Mouse (Mus musculus) cerebellum, adult 18-20 months (tissue): ENCODE data around the gene Slc6a13.
A peak's percentile ranks its signal among the peaks of the same experiment; 100 is the strongest.

Experiments used
- DNase-seq, 2 experiments: peaks; one replicate each; pipeline ENCODE4 v3.0.0; 2021

The Slc6a13 gene

GRCm38 (mm10) chr6:121329848-121330508, 30.0 kb downstream of the Slc6a13 start:
- peak in 1 of 2 experiments; percentile 12 for DNase-seq

DNA sequence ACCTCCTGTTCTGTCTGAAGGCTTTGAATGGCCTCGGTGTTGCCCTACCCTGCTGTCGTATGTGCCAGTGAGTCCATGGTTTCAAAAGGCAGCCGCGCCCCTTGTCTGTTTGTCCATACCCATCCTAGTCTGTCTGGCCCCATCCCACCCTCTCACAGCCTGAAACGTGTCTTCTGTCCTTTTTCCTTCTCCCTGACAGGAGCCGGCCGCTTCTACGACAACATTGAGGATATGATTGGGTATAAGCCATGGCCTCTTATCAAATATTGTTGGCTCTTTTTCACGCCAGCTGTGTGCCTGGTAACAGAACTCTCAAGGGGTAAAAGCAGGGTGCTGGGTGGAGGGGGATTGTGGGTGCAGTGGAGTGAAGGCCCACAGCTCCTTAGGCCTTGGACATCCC, 35.8 kb downstream of the Slc6a13 start:
- no peak for DNase-seq

- no peak for DNase-seq
Measured at GRCm38 (mm10) chr6:121336558-121336957, 36.5 kb downstream of the Slc6a13 start.

GRCm38 (mm10) chr6:121337229-121337628, 37.2 kb downstream of the Slc6a13 start:
- DNase-seq = no peak

DNA sequence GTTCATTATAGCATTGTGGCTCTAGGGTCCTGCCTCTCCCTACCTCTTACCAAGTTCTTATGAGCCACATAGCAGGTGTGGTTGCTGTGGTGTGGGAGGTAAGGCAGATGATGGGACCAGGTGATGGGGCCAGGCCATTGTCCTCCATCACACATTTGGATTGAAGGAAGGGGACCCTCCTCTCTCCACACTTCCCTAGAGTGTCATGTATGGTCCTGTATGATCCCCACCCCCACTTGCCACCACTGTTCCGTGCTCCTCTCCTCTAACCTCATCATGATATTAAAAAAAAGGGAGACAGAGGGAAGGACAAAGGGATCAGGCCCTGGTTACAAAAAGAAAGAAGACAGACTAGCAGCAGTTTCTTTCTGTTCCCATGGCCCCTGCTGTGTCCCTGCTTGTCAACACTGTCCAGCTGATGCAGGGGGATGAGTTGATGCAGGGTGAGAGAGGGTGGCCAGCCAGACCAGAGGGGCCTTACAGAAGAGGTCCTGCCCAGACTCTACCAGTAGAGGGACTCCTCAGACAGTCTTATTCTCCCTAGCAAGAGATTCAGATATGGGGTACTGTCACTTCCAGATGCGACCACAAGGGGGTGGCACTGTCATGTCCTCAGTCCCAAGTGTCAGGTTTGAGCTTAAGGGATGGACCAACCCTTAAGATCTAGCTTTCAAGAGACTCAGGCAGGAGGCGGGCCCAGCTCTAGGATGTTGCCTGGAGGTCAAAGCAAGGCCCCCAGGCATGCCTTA, 37.9 kb downstream of the Slc6a13 start:
- DNase-seq = peak; percentile 69 to 70

GRCm38 (mm10) chr6:121338519-121338896, 38.5 kb downstream of the Slc6a13 start:
- no peak for DNase-seq

- DNase-seq = no peak
Measured at GRCm38 (mm10) chr6:121341650-121342049, 41.6 kb downstream of the Slc6a13 start.

DNA sequence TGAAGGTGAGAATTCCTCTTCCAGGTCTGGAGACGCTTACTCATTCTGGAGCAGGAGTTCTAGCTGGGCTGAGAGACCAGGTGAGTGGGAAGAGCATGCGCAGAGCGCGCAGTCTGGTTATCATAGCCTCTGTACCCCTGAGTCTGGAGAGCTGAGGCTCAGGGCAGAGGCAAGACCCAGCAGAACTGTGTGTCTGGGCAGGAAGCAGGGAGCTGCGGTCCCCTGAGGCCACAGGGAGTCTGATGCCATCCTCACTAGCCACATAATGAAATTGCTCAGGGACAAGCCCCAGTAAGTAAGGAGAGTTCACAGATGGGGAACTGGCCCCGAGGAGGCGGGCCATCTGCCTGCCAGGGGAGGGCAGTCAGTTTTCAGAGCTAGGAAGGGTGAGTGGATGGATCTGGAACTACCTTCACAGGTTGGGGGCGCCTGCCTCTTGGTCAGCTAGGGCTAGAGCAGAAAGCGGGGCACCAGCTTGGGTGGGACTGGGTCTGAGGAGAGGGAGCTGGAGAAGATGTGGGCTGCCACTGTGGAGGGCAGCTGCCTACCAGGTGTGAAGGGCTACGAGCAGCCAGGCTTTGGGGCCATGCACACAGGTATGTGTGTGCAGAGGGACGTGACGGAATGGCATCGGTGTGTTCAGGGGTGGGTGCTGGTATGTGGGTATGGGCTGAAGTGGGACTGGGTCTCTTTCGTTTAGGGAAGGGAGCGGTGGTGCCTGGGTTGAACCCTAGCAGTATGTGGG, 43.2 kb downstream of the Slc6a13 start, which contains the start of gene Slc6a12:
TSS of gene Slc6a12 (plus strand) at position 51 of the 745 bp plus-strand sequence.
- DNase-seq = no peak

GRCm38 (mm10) chr6:121343771-121344123, 43.7 kb downstream of the Slc6a13 start:
- no peak for DNase-seq

DNA sequence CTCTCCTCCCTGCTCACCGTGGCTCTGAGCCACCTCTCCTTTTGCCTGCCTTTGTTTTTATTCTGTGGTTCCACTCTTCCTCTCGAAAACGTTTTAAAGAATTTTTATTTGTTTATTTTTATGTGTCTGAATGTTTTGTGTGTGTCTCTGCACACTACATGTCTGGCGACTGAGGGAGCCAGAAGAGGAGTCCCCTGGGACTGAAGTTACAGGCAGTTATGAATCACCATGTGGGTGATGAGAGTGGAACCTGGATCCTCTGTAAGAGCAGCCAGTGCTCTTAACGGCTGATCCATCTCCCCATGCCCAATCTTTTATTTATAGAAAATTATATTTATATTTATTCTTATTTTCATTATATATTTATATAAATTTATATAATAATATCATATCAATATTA, 44.3 kb downstream of the Slc6a13 start:
- no peak for DNase-seq

DNA sequence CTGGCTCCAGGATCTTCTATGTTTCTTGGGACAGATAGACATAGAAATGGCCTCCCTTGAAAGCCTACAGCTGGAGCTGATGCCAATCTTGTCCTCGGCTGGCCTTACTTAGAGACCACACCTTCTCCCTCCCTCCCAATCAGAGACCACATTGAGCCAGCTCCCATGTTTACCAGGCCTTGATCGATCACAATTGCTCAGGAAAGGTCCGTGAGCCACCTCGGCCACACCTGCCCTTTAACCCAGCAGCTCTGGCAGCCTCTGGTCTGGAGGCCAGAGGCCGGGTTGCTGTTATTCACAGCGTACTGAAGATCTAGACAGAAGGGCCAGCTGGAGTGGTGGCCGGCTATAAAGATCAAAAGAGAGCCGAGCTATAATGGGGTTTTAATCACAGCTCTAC, 46.4 kb downstream of the Slc6a13 start:
- DNase-seq = no peak

DNA sequence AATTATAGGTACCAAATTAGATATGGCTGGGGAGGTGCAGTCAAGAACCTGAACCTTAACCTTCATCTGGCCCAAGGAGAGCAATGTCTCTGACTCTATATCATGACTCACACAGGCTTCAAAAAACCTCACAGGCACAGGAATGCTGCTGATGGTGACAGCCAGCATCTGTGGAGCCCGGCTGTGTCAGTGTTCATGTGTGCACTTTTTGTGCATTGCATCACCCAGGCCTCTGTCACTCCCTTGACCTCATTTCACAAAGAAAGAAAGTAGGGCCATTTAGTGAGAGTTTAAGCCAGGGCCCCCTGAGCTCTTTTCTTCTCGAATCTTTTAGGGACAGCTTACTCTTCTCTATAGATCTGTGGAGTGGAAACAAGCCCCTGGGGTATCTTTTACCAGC, 52.2 kb downstream of the Slc6a13 start:
- DNase-seq = no peak

DNA sequence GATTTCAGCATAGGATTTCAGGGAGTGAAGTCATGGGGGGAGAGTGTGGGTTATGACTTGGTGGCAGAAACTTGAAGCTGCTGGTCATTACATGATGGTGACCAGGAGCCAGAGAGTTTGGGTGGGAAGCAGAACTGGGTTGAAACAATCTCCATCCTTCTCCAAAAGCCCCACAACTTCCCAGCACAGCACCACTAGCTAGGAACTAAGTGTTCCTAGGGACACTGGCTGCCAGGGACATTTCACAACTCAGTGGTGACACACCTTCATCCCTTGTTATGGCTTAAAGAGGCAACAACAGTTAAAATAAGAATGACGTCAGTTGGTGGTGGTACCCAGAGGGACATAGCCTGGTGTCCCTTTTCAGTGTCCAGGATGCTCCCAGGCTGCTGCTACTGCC, 56.0 kb downstream of the Slc6a13 start:
- no peak for DNase-seq

DNA sequence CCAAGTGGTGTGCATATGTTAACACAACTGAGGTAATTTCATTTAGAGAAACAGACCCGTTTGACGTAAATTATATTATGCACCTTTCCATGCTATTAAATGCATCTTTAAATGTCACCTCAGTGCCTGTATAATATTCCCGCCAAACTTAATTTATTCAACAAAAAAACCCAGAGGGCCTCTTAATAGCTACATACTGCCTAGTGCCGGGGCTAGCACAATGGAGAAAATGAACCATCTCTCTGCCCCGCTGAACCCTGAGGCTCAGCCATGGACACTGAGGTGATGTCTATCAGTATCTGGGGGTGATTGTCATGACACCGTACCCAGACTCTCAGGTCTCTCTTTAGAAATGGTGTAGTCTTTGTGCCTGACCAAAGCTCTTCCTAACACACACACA, 57.2 kb downstream of the Slc6a13 start:
- DNase-seq = no peak

GRCm38 (mm10) chr6:121363061-121363460, 63.0 kb downstream of the Slc6a13 start:
- no peak for DNase-seq

GRCm38 (mm10) chr6:121363956-121364355, 63.9 kb downstream of the Slc6a13 start:
- peak in 1 of 2 experiments; percentile 12 for DNase-seq

GRCm38 (mm10) chr6:121366537-121366936, 66.5 kb downstream of the Slc6a13 start:
- peak; percentile 25 to 34 for DNase-seq

GRCm38 (mm10) chr6:121367099-121367498, 67.1 kb downstream of the Slc6a13 start:
- no peak for DNase-seq

DNA sequence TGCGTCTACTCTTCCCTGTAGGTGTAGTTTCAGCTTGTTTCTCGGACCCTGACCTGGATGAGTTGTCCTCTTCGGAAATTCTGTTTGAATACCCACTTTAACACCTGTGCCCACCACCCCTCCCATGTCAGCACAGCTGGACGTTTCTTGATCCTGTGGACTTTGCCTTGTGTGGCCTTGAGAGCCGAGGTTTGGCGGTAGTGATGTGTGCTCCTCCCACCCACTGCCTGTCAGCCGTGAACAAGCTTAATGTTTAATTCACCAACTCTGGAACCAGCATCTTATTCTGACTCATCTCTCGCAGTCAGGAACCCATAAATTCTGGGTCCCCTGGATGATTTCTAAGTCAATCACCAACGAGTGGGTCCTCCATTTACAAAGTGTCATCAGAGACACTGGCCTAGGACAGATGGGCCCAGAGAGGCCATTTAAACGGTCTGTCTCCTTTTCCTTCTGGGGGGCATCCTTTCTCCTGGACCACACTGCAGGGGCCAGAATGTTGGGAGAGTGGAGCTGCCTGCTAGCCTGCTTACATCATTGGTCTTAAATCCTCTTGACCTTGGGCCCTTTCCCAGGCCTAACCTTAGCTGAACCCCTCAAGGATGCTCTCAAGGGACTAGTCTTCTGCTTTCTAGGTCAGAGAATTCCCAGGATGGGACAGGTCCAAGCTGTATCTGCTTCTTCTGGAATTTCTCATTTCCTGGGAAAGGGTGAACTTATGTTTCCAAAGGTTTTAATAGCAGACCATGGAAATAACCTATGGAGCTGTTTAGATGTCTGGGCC, 71.4 kb downstream of the Slc6a13 start:
- DNase-seq = no peak

DNA sequence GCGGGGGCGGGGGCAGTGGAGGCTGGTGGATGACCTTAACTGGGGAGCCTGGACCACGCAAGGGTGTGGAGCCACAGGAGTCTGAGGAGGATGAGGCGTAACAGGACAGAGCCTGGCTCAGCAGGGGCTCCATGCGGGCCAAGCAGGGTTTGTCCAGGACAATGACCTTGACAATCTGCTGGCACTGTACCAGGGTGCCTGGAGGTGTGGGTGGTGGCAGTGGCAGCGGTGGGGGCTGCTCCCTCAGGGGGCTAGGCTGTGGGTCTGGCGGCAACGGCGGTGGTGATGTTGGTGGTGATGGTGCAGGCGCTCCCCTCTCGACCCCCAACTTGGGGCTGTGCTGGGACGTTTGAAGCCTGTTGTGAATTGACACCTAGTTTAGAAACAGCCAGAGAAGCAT, 76.1 kb downstream of the Slc6a13 start:
- DNase-seq = no peak

- no peak for DNase-seq
Measured at GRCm38 (mm10) chr6:121378256-121378655, 78.2 kb downstream of the Slc6a13 start.

DNA sequence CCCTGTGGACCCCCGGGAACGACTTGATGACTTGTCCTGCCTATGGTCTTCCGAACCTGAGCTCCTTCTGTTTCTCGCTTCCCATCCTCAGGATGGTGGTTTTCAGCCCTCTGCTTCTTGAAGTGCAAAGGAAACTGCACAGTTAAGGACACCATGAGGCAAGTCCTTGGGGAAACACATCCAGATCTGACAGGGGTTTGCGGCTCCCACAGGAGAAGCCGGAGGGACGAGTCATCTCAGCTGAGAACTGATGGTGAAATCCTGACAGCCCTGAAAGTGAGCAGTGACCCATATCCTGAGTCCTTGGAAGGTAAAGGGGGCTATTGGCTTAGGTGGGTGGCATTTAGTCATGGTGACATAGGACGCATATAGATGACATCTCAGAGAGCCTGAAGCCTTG, 80.5 kb downstream of the Slc6a13 start:
- no peak for DNase-seq

- no peak for DNase-seq
Measured at GRCm38 (mm10) chr6:121382071-121382470, 82.0 kb downstream of the Slc6a13 start.
